Mouse (Mus musculus) left cerebral cortex, postnatal 10 days (tissue): ENCODE results near the gene Pithd1. TPM values are rescaled to one million over a fixed set of nuclear protein-coding genes. Genes with fewer than 3 reads are reported as not detected.
"Not testable (repeated sequence)": the region's sequence is repeated elsewhere in the genome, so short reads cannot be mapped to it uniquely, and the experiment has no call there.

ENCODE experiments used
- DNase-seq, 2 experiments: peaks; one replicate each; pipeline ENCODE4 v3.0.0; 2021 to 2022; ENCODE audit warnings: low spot score in 2 of 2, mixed read lengths in 1 of 2; ENCODE audit errors: extremely low spot score in 1 of 2
- intact Hi-C: fragments of 180-260 bp; cut with DNase I; formaldehyde crosslinking; loops from one replicate; pipeline ENCODE4 v1.15.1; 2025
- total RNA-seq, 2 experiments: library from RNA; stranded (reverse); gene quantifications; 2 replicates each; pipeline ENCODE4 v1.2.3; 2021

Pithd1 gene
- total RNA-seq, 2 experiments from 2014 or later = 58.4 to 63.8 TPM

DNA sequence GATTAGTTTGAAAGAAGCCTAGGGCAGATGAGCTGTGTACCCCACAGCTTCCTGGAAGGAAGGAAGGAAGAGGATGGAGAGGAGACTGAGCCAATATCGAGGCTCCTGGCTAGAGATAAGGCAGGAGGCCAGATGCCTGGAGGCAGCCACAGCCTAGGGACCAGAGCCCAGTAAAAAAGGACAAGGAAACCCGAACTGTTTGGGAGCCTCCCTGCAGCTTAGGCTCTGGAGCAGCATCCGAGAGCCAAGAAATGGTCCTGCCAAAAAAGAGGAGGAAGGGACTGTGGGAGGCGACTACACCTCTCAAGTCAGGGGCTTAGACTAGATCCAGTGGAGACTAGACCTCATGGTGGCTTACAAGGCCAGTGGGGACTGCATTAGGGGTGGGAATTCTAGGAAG, 43.7 kb downstream of the Pithd1 start:
- DNase-seq = no peak
- intact Hi-C loops = no loop called here

DNA sequence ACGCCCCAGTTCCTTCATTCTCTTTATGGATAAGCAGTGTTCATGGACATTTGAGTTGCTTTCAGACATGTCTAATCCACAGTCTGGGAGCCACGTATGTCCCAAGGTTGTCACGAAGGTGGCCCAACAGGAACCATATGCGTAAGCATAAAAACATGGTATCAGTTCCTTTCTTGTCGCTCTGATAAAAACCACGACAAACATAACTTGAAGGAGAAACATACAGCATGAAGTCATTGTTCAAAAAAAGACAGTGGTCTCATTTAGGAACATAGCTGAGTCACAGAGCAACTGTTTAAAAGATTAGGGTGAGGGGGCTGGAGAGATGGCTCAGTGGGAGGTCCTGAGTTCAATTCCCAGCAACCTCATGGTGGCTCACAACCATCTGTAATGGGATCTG, 44.9 kb downstream of the Pithd1 start:
- intact Hi-C loops = no loop called here
- DNase-seq = no peak

DNA sequence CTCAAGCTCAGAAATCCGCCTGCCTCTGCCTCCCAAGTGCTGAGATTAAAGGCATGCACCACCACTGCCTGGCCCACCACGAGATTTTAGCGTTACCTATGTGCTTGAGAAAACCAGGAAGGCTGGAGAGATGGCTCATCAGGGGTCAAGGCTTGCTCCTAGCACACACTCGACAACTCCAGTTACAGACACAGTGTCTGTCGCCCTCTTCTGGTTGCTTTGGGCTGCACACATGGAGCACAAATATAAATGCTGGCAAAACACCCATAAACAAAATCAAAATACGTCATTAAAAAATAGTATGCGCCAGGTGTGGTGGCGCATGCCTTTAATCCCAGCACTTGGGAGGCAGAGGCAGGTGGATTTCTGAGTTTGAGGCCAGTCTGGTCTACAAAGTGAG, 46.0 kb downstream of the Pithd1 start:
- intact Hi-C loops, DNase-seq: not testable (repeated sequence)

DNA sequence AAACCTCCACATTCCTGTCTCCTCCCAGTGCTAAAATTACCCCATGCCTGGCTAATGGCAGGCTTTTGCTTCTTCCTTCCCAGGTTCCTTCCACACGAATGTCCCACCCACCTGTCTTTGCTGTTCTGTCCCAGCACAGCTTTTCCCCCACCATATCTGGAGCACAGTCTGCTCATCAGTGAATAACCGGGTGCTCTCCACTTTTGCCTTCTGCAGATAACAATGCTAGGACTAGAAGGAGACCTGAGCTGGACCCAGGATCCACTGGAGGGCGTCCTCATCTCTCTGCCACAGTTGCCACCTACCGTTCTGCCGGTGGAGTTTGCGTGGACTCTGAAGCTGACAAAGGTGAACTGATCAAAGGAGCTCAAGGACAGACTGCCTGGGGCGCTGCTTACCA, 48.2 kb downstream of the Pithd1 start:
- intact Hi-C loops = no loop called here
- DNase-seq = no peak

DNA sequence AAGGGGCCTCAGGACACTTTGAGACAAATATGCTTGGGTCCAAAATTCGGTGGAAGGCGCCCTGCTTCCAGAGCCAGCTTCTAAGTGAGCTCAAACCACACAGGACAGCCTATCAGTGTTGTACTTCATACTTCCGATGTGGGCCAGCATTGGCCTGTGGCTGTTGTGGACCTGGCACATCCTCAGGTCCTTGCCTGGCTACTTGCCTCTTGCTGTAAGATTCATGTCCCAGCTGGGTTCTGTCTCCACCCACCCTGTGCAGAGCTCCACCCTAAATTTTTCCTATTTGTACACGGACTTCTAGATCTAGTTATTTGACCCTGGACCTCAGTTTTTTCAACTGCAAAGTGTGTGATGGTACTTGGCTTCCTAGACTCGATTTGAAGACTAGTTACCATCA, 51.6 kb downstream of the Pithd1 start:
- DNase-seq = no peak
- intact Hi-C loops = no loop called here

DNA sequence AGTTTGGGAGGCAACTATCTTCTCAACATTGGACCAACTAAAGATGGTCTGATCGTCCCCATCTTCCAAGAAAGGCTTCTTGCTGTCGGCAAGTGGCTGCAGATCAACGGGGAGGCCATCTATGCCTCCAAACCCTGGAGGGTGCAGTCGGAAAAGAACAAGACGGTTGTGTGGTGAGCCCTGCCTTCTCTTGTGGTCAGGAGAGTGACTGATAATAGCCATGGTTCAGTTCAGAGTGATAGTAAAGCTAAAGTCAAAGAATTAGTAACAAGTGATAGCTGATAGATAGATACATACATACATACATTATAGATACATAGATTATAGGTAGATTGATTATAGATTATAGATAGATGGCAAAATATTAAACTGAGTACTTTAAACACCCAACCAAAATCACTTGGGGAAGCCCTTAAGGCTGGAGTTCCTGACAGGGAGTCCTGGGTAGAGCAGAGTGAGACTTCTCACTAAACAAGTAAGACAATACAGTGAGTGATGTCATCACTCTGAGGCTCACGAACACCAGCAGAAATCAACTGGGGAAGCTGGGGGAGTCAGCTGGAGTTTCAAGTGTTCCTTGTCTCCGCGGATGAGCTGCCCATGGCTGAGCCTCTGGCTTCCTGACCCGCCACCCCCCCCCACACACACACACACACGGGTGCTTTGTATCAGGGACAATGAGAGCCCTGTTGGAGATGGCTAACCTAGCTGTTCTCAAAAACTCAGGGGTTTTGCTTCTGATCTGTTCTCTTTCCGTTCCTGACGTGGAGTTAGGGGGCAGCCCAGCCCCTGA, 52.2 kb downstream of the Pithd1 start:
- no peak for DNase-seq
- intact Hi-C loops = no loop called here

DNA sequence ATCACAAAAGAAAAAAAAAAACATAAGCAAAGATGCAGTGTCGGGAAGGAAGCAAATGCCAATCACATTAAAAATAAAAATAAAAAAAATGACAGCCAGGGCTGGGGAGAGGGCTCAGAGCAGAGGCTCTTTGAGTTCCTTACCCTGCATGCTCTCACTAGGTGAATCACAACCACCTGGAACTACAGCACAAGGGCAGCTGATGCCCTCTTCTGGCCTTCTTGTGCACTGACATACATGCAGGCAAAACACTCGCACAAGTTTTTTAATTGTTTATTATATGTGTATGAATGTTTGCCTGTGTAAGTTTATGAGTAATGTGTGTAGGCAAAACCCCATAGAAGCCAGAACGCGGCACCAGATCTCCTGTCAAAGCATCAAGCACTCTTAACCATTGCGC, 55.2 kb downstream of the Pithd1 start:
- intact Hi-C loops = no loop called here
- no peak for DNase-seq

DNA sequence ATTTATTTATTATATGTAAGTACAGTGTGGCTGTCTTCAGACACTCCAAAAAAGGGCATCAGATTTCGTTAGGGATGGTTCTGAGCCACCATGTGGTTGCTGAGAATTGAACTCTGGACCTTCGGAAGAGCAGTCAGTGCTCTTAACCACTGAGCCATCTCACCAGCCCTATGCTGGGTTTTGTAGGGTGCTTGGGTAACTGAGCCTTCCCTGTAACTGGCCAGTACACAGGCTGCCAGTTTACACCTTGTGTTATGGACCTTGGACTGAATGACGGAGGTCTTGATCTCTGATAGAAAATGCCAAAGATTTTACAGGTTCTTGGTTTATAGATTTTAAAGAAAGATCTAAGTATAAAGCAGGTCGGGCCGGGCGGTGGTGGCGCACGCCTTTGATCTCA, 56.8 kb downstream of the Pithd1 start:
- intact Hi-C loops = no loop called here
- DNase-seq = no peak

DNA sequence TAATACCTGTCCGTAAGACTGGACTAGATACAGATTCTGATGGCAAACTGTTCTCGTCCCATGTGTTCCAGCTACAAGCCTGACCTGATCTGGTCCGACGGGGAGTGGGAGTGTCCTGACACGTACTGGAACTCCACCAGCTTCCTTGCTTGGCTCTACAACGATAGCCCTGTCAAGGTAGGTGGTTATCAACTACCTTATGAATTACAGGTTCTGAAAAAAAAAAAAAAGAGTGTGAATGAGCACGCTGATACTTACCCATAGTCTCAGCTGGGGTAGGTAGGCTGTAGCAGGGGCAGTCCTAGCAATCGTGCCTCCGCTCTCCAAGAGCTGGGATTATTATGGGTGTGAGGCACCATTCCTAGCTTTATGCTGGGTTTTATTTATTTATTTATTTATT, 57.2 kb downstream of the Pithd1 start:
- no peak for DNase-seq
- intact Hi-C loops = no loop called here

DNA sequence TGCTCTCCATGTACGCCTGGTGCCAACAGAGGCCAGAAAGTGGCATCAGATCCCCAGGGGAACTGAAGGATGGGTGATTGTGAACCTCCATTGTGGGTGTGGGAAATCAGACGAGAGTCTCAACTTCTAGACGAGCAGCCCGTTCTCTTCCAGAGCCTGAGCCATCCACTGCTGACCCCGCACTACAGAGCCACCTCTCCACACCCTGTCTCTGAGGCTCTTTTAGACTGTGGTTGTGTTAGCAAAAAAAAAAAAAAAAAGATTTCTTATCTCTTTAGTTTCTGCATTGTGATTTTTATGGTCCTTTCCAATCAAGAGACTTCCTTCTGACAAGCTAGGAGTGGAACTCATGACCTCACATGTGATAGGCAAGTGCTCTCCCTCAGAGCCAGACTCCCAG, 57.7 kb downstream of the Pithd1 start:
- intact Hi-C loops = no loop called here
- no peak for DNase-seq

DNA sequence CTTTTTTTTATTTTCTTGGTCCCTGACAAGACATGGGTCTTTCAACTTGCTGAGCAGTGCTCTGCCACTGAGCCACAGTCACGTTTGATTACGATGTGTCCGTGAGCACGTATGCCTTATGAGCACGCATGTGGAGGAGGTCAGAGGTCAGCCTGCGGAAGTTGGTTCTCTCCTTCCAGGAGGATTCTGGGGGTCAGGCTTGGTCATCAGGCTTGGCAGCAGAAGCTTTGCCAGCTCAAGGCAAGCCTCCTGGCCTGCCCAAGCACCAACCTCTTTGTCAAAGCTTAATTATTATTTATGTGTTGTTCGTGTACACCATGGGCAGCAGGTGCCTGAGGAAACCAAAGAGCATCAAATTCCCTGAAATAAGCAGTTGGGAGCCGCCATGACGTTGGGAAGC, 58.7 kb downstream of the Pithd1 start:
- intact Hi-C loops = no loop called here
- no peak for DNase-seq

DNA sequence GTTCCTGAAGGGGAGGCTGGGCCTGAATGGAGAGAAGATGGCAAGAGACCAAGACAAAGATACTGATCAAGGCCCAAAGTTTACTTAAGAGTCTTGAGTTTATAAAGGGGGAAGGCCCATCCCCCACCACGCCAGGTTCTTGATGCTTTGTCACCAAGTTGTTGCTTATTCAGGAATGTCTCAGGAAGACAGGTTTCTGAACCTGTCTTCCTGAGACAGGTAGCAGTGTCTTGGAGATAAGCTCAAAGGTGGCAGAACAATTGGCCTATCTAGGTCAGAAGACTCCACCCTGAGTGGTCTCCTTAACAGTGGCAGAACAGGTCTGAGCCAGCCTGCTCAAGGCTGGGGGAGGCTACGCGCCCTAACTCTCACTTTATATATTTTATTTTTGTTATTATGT, 60.2 kb downstream of the Pithd1 start:
- DNase-seq = no peak
- intact Hi-C loops = no loop called here

DNA sequence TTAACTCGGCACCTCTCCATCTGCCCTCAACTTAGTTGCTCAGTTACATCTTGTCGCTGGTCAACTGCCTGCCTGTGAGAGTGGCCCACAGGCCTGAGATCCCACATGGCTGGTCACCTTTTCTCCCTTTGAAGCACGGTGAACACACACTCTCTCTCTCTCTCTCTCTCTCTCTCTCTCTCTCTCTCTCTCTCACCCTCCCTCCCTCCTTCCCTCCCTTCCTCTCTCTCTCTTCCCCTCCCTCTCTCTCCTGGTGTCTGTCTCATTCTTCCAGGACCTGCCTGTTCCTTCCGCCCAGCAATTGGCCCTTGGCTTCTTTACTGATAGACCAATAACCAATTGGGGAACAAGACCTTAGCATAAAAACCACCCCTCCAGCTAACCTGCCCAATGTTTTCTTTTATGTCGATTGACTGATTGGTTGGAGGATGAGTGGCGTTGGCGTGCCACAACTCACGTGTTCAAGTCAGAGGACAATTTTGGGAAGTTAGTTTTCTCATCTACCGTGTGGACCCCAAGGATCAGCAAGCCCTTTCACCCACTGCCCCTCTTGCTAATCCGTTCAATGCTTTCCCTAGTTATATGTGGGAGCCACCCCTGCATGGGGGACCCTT, 60.8 kb downstream of the Pithd1 start:
- intact Hi-C loops = no loop called here
- DNase-seq = no peak

Other genes starting within 250 kb of the Pithd1 start
- gene Myom3, start 227.5 kb downstream of the Pithd1 start, total RNA-seq = 1 to 10 TPM; 1.2 to 1.6 TPM
- 10 to 100 TPM; 70.1 to 74.8 TPM for gene Srsf10, start 131.5 kb downstream of the Pithd1 start, total RNA-seq
- gene Pnrc2, start 113.4 kb downstream of the Pithd1 start, total RNA-seq = 10 to 100 TPM; 47.1 to 47.9 TPM
- under 1 TPM in 1 of 2 experiments, not detected in 1; 0.11 TPM for gene Cnr2, start 91.9 kb downstream of the Pithd1 start, total RNA-seq
- gene Fuca1, start 66.5 kb downstream of the Pithd1 start, total RNA-seq = 10 to 100 TPM; 46.8 to 47.9 TPM
- 10 to 100 TPM; 30.5 to 31.9 TPM for gene Hmgcl, start 40.8 kb downstream of the Pithd1 start, total RNA-seq
- 10 to 100 TPM; 28.0 to 29.7 TPM for gene Gale, start 23.5 kb downstream of the Pithd1 start, total RNA-seq
- 10 to 100 TPM; 94.0 to 95.0 TPM for gene Lypla2, start 14.6 kb downstream of the Pithd1 start, total RNA-seq
- gene Eloa, start 34.5 kb upstream of the Pithd1 start, total RNA-seq = 10 to 100 TPM; 30.1 to 32.3 TPM
- 100 to 1,000 TPM; 262 to 295 TPM for gene Rpl11, start 66.2 kb upstream of the Pithd1 start, total RNA-seq
- 10 to 100 TPM; 37.3 to 54.8 TPM for gene Id3, start 156.2 kb upstream of the Pithd1 start, total RNA-seq
- gene E2f2, start 185.1 kb upstream of the Pithd1 start, total RNA-seq = 1 to 10 TPM in 1 of 2 experiments, under 1 TPM in 1; 0.97 to 1.9 TPM
- 1 to 10 TPM; 3.5 to 4.4 TPM for gene Asap3, start 219.1 kb upstream of the Pithd1 start, total RNA-seq